9 mouse cellular contexts compared by ENCODE assay signal in the genomic region with DNA sequence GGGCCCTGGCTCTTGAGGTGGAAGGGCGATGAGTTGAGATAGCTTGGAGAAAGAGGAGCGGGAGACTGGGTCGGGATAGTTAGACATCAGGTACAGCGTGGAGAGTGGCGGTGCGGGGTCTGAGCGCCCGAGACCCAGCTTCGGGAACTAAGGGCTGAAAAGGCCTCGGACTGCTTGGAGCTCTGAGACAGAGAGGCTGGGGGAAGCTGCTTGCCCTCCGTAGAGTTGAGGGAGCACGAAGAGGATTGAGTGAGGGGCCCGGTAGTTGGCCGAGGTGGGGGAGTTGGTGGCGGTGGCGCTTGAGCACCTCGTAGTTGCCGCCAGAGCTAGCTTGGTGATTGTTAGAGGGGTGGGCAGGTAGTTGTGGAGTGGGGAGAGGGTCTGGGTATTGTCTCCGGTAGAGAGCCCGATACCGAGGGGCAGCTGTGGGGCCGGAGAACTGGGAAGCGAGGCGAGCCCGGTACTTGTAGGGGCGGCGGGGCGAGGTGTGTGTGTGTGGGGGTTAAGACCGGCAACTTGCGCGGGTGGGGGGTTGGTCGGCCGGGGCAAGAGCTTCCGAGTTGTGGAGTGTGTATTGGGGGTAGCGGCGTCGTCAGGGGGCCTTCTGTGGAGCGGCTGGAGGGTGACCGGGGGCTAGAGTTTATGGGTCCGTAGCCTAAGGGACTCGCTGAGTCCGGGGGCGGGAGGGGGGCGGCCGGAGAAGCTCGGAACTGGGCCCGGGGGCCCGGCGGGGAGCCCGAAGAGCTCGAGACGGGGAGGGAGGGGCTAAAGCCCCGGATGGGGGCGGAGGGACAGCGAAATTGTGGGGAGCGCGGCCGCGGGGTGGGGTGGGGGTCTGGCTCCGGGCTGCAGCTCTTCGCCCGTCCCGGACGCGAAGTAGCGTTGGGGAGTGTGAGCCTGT. TPM values are rescaled to one million over a fixed set of nuclear protein-coding genes. Genes with fewer than 3 reads are reported as not detected.
DNase-seq lines count a peak whose midpoint lies in the region; ATAC-seq lines count a peak whose summit lies in the region.
"Had no signal": no experiment of that assay in that cellular context is flagged by ENCODE, and none has a peak within 500 bp of the region (broad histone marks: within the 10 kb centered on the region; RNA-seq: fewer than 3 reads in every experiment).

No protein-coding gene starts in this region.

- H3K4me2 ChIP-seq in hindbrain, embryonic 11.5 days (replicated peaks; ENCODE audit: low read depth, low read length) = peak overlapping the region; percentile 48
- peak overlapping the region; percentile 75 for H3K4me2 ChIP-seq in liver, embryonic 11.5 days
- H3K4me2 ChIP-seq in neural tube, embryonic 14.5 days (ENCODE audit: low read depth, low read length) = peak overlapping the region; percentile 64

- H3K27me3 ChIP-seq in erythroblast, embryonic 14.5 days (ENCODE audit: control insufficient read depth) = no peaks in the 10 kb centered on the region
- H3K27me3 ChIP-seq in hindbrain, embryonic 11.5 days (ENCODE audit: control insufficient read depth, insufficient read depth, low read length) = no peaks in the 10 kb centered on the region
- no peaks in the 10 kb centered on the region for H3K27me3 ChIP-seq in liver, embryonic 11.5 days (replicated peaks; ENCODE audit: control insufficient read depth, insufficient read depth, low read length)
- H3K27me3 ChIP-seq in neural tube, embryonic 14.5 days (ENCODE audit: control insufficient read depth, insufficient read depth, low read length) = no peaks in the 10 kb centered on the region
- H3K27me3 ChIP-seq: Patski had no signal

- ATAC-seq in cerebellum, adult (ENCODE audit: insufficient number of reproducible peaks, low FRiP score, low TSS enrichment) = no peak
- 0 out of 2 replicates have a peak, but pooled peaks have one; percentile 1 for ATAC-seq in hindbrain, embryonic 11.5 days (ENCODE audit: low FRiP score)
- peak; percentile 8 for ATAC-seq in liver, embryonic 11.5 days (replicated peaks; ENCODE audit: low FRiP score)
- peak; percentile 1 for ATAC-seq in neural tube, embryonic 14.5 days (ENCODE audit: low read depth)

- in situ Hi-C loops in ES-E14 (cut with MboI; ENCODE audit: low sequenced_read_pairs in 2 of 2, unreplicated experiment in 2 of 2) = no loop called here

- peak overlapping the region; percentile 96 for H3K27ac ChIP-seq in ES-E14 (ENCODE audit: insufficient read depth, low read depth, low read length, poor library complexity, severe bottlenecking)
- peak overlapping the region; percentile 96 for H3K27ac ChIP-seq in hindbrain, embryonic 11.5 days (ENCODE audit: low read depth, low read length)
- peak overlapping the region; percentile 99 for H3K27ac ChIP-seq in liver, embryonic 11.5 days (ENCODE audit: low read depth, low read length)
- H3K27ac ChIP-seq in neural tube, embryonic 14.5 days (ENCODE audit: low read depth, low read length) = peak overlapping the region; percentile 93

- WGBS in hindbrain, embryonic 11.5 days = under 1% methylated on average over 53 of the region's 66 CpGs
- 1% methylated on average over 66 of the region's 66 CpGs for WGBS in liver, embryonic 11.5 days
- 1% methylated on average over 65 of the region's 66 CpGs for WGBS in neural tube, embryonic 14.5 days

- H3K4me3 ChIP-seq in ES-E14 (ENCODE audit: insufficient read depth in 1 of 2, low read depth in 1 of 2, low read length in 2 of 2, poor library complexity in 1 of 2, severe bottlenecking in 1 of 2) = peak overlapping the region; percentile 95 to 98
- peak overlapping the region; percentile 85 for H3K4me3 ChIP-seq in erythroblast, embryonic 14.5 days (replicated peaks)
- H3K4me3 ChIP-seq in hindbrain, embryonic 11.5 days (ENCODE audit: low read depth, low read length) = peak overlapping the region; percentile 96
- peak overlapping the region; percentile 97 for H3K4me3 ChIP-seq in liver, embryonic 11.5 days (ENCODE audit: low read depth, low read length)
- peak overlapping the region; percentile 85 for H3K4me3 ChIP-seq in neural tube, embryonic 14.5 days (ENCODE audit: low read depth, low read length)

- DNase-seq in cerebellum, adult 11 months = peak; percentile 55
- DNase-seq in ES-E14 (ENCODE audit: low read depth, low spot score) = no peak
- DNase-seq in hindbrain, embryonic 11.5 days (ENCODE audit: low spot score) = no peak
- DNase-seq in liver, embryonic 11.5 days (ENCODE audit: low spot score) = peak; percentile 69
- no peak for DNase-seq in layer of hippocampus, adult 8-10 months (ENCODE audit: low spot score in 2 of 2)

- H3K9ac ChIP-seq in ES-E14 (ENCODE audit: insufficient read depth, low read depth, low read length, poor library complexity, severe bottlenecking) = peak overlapping the region; percentile 97
- H3K9ac ChIP-seq in hindbrain, embryonic 11.5 days (ENCODE audit: low read depth, low read length) = peak overlapping the region; percentile 97
- peak overlapping the region; percentile 99 for H3K9ac ChIP-seq in liver, embryonic 11.5 days (ENCODE audit: low read depth, low read length)
- peak overlapping the region; percentile 78 for H3K9ac ChIP-seq in neural tube, embryonic 14.5 days (replicated peaks; ENCODE audit: low read depth, low read length)

- H3K4me1 ChIP-seq in ES-E14 (ENCODE audit: control insufficient read depth in 2 of 2, insufficient read depth in 2 of 2, low read length in 2 of 2, poor library complexity in 1 of 2) = peaks cover 7 to 12% of the 10 kb centered on the region in 2 experiments; a peak in 3 of 4 replicates
- H3K4me1 ChIP-seq in erythroblast, embryonic 14.5 days (ENCODE audit: control insufficient read depth) = peaks cover 71% of the 10 kb centered on the region
- H3K4me1 ChIP-seq in hindbrain, embryonic 11.5 days (replicated peaks; ENCODE audit: control insufficient read depth, insufficient read depth, low read length) = peaks cover 12% of the 10 kb centered on the region
- peaks cover 26% of the 10 kb centered on the region for H3K4me1 ChIP-seq in liver, embryonic 11.5 days (replicated peaks; ENCODE audit: control insufficient read depth, insufficient read depth, low read length)
- H3K4me1 ChIP-seq in neural tube, embryonic 14.5 days (ENCODE audit: control insufficient read depth, insufficient read depth, low read length) = peaks cover 22% of the 10 kb centered on the region; the same call in 1 of the 2 replicates

- no peaks in the 10 kb centered on the region for H3K9me3 ChIP-seq in ES-E14 (ENCODE audit: control insufficient read depth, insufficient read depth, low read depth, low read length)
- no peaks in the 10 kb centered on the region for H3K9me3 ChIP-seq in erythroblast, embryonic 14.5 days (ENCODE audit: control insufficient read depth, low read length)
- no peaks in the 10 kb centered on the region for H3K9me3 ChIP-seq in hindbrain, embryonic 11.5 days (ENCODE audit: control insufficient read depth, low read length)
- no peaks in the 10 kb centered on the region for H3K9me3 ChIP-seq in liver, embryonic 11.5 days (ENCODE audit: control insufficient read depth, low read length)
- no peaks in the 10 kb centered on the region for H3K9me3 ChIP-seq in neural tube, embryonic 14.5 days (ENCODE audit: control insufficient read depth, low read length)

- H3K36me3 ChIP-seq in ES-E14 (ENCODE audit: control insufficient read depth, insufficient read depth, low read length, poor library complexity, severe bottlenecking) = peaks cover 25% of the 10 kb centered on the region
- H3K36me3 ChIP-seq in erythroblast, embryonic 14.5 days (ENCODE audit: control insufficient read depth) = peaks cover 59% of the 10 kb centered on the region
- H3K36me3 ChIP-seq in hindbrain, embryonic 11.5 days (ENCODE audit: control insufficient read depth, insufficient read depth, low read length) = peaks cover 11% of the 10 kb centered on the region
- peaks cover 25% of the 10 kb centered on the region for H3K36me3 ChIP-seq in liver, embryonic 11.5 days (ENCODE audit: control insufficient read depth, insufficient read depth, low read length)
- H3K36me3 ChIP-seq in neural tube, embryonic 14.5 days (ENCODE audit: control insufficient read depth, insufficient read depth, low read length) = peaks cover 34% of the 10 kb centered on the region

RNA-seq across cellular contexts. Expression of gene Phf23, which starts 0.8 kb away (rescaled TPM):
- 64.7 and 80.9 TPM in 2 replicates for total RNA-seq in ES-E14 (2012; rRNA removed)
- polyA plus RNA-seq in erythroblast, embryonic 14.5 days (2012) = 4.5 and 5.5 TPM in 2 replicates
- polyA plus RNA-seq in hindbrain, embryonic 11.5 days (2014; fragmentation: Nextera tagmentation; extraction: Ambion mirVana) = 56.7 and 57.5 TPM in 2 replicates
- 33.2 and 36.6 TPM in 2 replicates for polyA plus RNA-seq in liver, embryonic 11.5 days (2014; fragmentation: Nextera tagmentation; extraction: Ambion mirVana)
- polyA plus RNA-seq in neural tube, embryonic 14.5 days (2014; fragmentation: Nextera tagmentation; extraction: Ambion mirVana) = 28.8 and 37.8 TPM in 2 replicates
- 10 to 100 TPM; 45.2 to 59.7 (median 49.7) TPM for total RNA-seq in layer of hippocampus, adult 8-10 months (2022)

RNA-seq across cellular contexts. Expression of gene Dvl2, which starts 4.0 kb away (rescaled TPM):
- total RNA-seq in ES-E14 (2012; rRNA removed) = 47.4 and 70.9 TPM in 2 replicates
- polyA plus RNA-seq in erythroblast, embryonic 14.5 days (2012) = 0.48 and 0.76 TPM in 2 replicates
- 24.6 and 27.2 TPM in 2 replicates for polyA plus RNA-seq in hindbrain, embryonic 11.5 days (2014; fragmentation: Nextera tagmentation; extraction: Ambion mirVana)
- 22.1 and 23.3 TPM in 2 replicates for polyA plus RNA-seq in liver, embryonic 11.5 days (2014; fragmentation: Nextera tagmentation; extraction: Ambion mirVana)
- polyA plus RNA-seq in neural tube, embryonic 14.5 days (2014; fragmentation: Nextera tagmentation; extraction: Ambion mirVana) = 19.0 and 19.2 TPM in 2 replicates
- total RNA-seq in layer of hippocampus, adult 8-10 months (2022) = 10 to 100 TPM; 35.4 to 54.0 (median 41.6) TPM

RNA-seq across cellular contexts. Expression of gene Gabarap, which starts 5.5 kb away (rescaled TPM):
- total RNA-seq in ES-E14 (2012; rRNA removed) = 57.7 and 70.6 TPM in 2 replicates
- polyA plus RNA-seq in erythroblast, embryonic 14.5 days (2012) = 50.2 and 55.8 TPM in 2 replicates
- 621 and 643 TPM in 2 replicates for polyA plus RNA-seq in hindbrain, embryonic 11.5 days (2014; fragmentation: Nextera tagmentation; extraction: Ambion mirVana)
- polyA plus RNA-seq in liver, embryonic 11.5 days (2014; fragmentation: Nextera tagmentation; extraction: Ambion mirVana) = 302 and 311 TPM in 2 replicates
- polyA plus RNA-seq in neural tube, embryonic 14.5 days (2014; fragmentation: Nextera tagmentation; extraction: Ambion mirVana) = 609 and 643 TPM in 2 replicates
- 100 to 1,000 TPM; 232 to 255 (median 246) TPM for total RNA-seq in layer of hippocampus, adult 8-10 months (2022)

RNA-seq across cellular contexts. Expression of gene Elp5, which starts 14.1 kb away (rescaled TPM):
- 76.1 and 87.9 TPM in 2 replicates for total RNA-seq in ES-E14 (2012; rRNA removed)
- 1.5 and 1.9 TPM in 2 replicates for polyA plus RNA-seq in erythroblast, embryonic 14.5 days (2012)
- polyA plus RNA-seq in hindbrain, embryonic 11.5 days (2014; fragmentation: Nextera tagmentation; extraction: Ambion mirVana) = 154 and 163 TPM in 2 replicates
- polyA plus RNA-seq in liver, embryonic 11.5 days (2014; fragmentation: Nextera tagmentation; extraction: Ambion mirVana) = 131 and 146 TPM in 2 replicates
- 159 and 175 TPM in 2 replicates for polyA plus RNA-seq in neural tube, embryonic 14.5 days (2014; fragmentation: Nextera tagmentation; extraction: Ambion mirVana)
- total RNA-seq in layer of hippocampus, adult 8-10 months (2022) = 10 to 100 TPM; 69.7 to 96.0 (median 77.7) TPM

RNA-seq across cellular contexts. Expression of gene Ctdnep1, which starts 15.5 kb away (rescaled TPM):
- 33.3 and 41.2 TPM in 2 replicates for total RNA-seq in ES-E14 (2012; rRNA removed)
- polyA plus RNA-seq in erythroblast, embryonic 14.5 days (2012) = 23.2 and 28.5 TPM in 2 replicates
- polyA plus RNA-seq in hindbrain, embryonic 11.5 days (2014; fragmentation: Nextera tagmentation; extraction: Ambion mirVana) = 23.8 and 26.8 TPM in 2 replicates
- polyA plus RNA-seq in liver, embryonic 11.5 days (2014; fragmentation: Nextera tagmentation; extraction: Ambion mirVana) = 20.8 and 24.0 TPM in 2 replicates
- polyA plus RNA-seq in neural tube, embryonic 14.5 days (2014; fragmentation: Nextera tagmentation; extraction: Ambion mirVana) = 26.5 and 27.1 TPM in 2 replicates
- 100 to 1,000 TPM; 108 to 123 (median 119) TPM for total RNA-seq in layer of hippocampus, adult 8-10 months (2022)

Comparison
In these comparisons a context has a peak if more than half of its experiments do, and no peak if none do; other contexts are left out.
1. DNase-seq: peak in cerebellum, adult 11 months (single experiment) and liver, embryonic 11.5 days (single experiment); none in ES-E14 (single experiment), hindbrain, embryonic 11.5 days (single experiment) and layer of hippocampus, adult 8-10 months (0 of 2).
2. RNA of gene Dvl2, which starts 4.0 kb away (polyA plus RNA-seq): 24.6 to 27.2 TPM in hindbrain, embryonic 11.5 days, 22.1 to 23.3 TPM in liver, embryonic 11.5 days and 19.0 to 19.2 TPM in neural tube, embryonic 14.5 days; 0.48 to 0.76 TPM in erythroblast, embryonic 14.5 days; every median in the first group is over 10 times any median in the second.
3. Peak in every context shown above with its lines, with median percentiles within 50 percentile points of each other: H3K27ac ChIP-seq, H3K4me3 ChIP-seq, H3K9ac ChIP-seq and H3K4me2 ChIP-seq.